Mouse (Mus musculus) midbrain, embryonic 16.5 days (tissue): ENCODE results near the gene Tmx2. TPM values are rescaled to one million over a fixed set of nuclear protein-coding genes. Genes with fewer than 3 reads are reported as not detected.

Experiments used
- ATAC-seq: fragments of 200-750 bp; cut with Nextera tagmentation; 2 replicates; pipeline ENCODE4 v1.8.0; 2017; ENCODE audit warnings: moderate TSS enrichment
- H3K27ac ChIP-seq: fragments of 300-500 bp; sonication (generic); 2 replicates; pipeline ENCODE4 v1.5.1; 2014; ENCODE audit warnings: mild to moderate bottlenecking, low read length, mixed read lengths
- H3K27me3 ChIP-seq: fragments of 300-500 bp; sonication (generic); 2 replicates; pipeline ENCODE4 v1.6.1; 2014; ENCODE audit warnings: low read depth, low read length, mixed read lengths; ENCODE audit not compliant: control insufficient read depth, insufficient read depth
- H3K36me3 ChIP-seq: fragments of 300-500 bp; sonication (generic); 2 replicates; pipeline ENCODE4 v1.6.1; 2014; ENCODE audit warnings: mild to moderate bottlenecking, low read length, moderate library complexity, mixed read lengths; ENCODE audit not compliant: control insufficient read depth, insufficient read depth
- H3K4me1 ChIP-seq: fragments of 300-500 bp; sonication (generic); 2 replicates; pipeline ENCODE4 v1.6.1; 2014; ENCODE audit warnings: mild to moderate bottlenecking, low read length, mixed read lengths; ENCODE audit not compliant: control insufficient read depth, insufficient read depth
- H3K4me2 ChIP-seq: fragments of 300-500 bp; sonication (generic); 2 replicates; pipeline ENCODE4 v1.6.1; 2014; ENCODE audit warnings: mild to moderate bottlenecking, low read length, mixed read lengths
- H3K4me3 ChIP-seq: fragments of 300-500 bp; sonication (generic); 2 replicates; pipeline ENCODE4 v1.5.1; 2014; ENCODE audit warnings: low read depth, mild to moderate bottlenecking, low read length, moderate library complexity, mixed read lengths
- H3K9ac ChIP-seq: fragments of 300-500 bp; sonication (generic); 2 replicates; pipeline ENCODE4 v1.6.1; 2014; ENCODE audit warnings: low read depth, low read length, mixed read lengths
- H3K9me3 ChIP-seq: fragments of 300-500 bp; sonication (generic); replicated peaks from 2 replicates; pipeline ENCODE4 v1.6.1; 2014; ENCODE audit warnings: mild to moderate bottlenecking, low read length, mixed read lengths; ENCODE audit not compliant: control insufficient read depth, poor library complexity, severe bottlenecking
- WGBS: fragments of 180-500 bp; shearing (Covaris S2); extraction: QIAGEN DNeasy Blood & Tissue Kit; methylation state at CpG from one replicate; pipeline ENCODE4 v1.1.7; 2014; 5-methylcytosine and 5-hydroxymethylcytosine counted together
- polyA plus RNA-seq: library from polyadenylated mRNA; unstranded; fragments of >200 nt; fragmentation: Nextera tagmentation; extraction: Ambion mirVana; gene quantifications from 2 replicates; pipeline ENCODE4 v1.2.1, GENCODE M21; 2015

Gene Tmx2
- polyA plus RNA-seq, 1 experiment from 2014 or later: 301 TPM

- H3K4me1 ChIP-seq: peaks cover 27% of the 10 kb centered on the region
- H3K27me3 ChIP-seq: no peaks in the 10 kb centered on the region
- H3K9ac ChIP-seq: peak overlapping the region; percentile 62
- no peak for ATAC-seq
- no peaks in the 10 kb centered on the region for H3K36me3 ChIP-seq
- H3K27ac ChIP-seq: peak overlapping the region; percentile 53; the same call in 1 of the 2 replicates
- H3K4me3 ChIP-seq: peak overlapping the region; percentile 74
- H3K9me3 ChIP-seq: no peaks in the 10 kb centered on the region
- WGBS: 0% methylated on average over 10 of the region's 10 CpGs
- peak overlapping the region; percentile 63 for H3K4me2 ChIP-seq
Observed at GRCm38 (mm10) chr2:84649674-84650073, 29.3 kb downstream of the Tmx2 start.

GRCm38 (mm10) chr2:84648369-84648768 is 30.6 kb downstream of the Tmx2 start:
- H3K4me2 ChIP-seq: peak overlapping the region; percentile 73
- H3K4me1 ChIP-seq: peaks cover 27% of the 10 kb centered on the region
- H3K27ac ChIP-seq: peak overlapping the region; percentile 72
- H3K36me3 ChIP-seq: no peaks in the 10 kb centered on the region
- H3K9ac ChIP-seq: peak overlapping the region; percentile 66
- peak overlapping the region; percentile 74 for H3K4me3 ChIP-seq
- H3K27me3 ChIP-seq: no peaks in the 10 kb centered on the region
- ATAC-seq: no peak; the same call in 1 of the 2 replicates
- WGBS: 16% methylated on average over 6 of the region's 6 CpGs
- H3K9me3 ChIP-seq: no peaks in the 10 kb centered on the region

- Histone ChIP-seq H3K9me3 (no peaks in the 10 kb centered on the region), H3K36me3 (no peaks in the 10 kb centered on the region), H3K27me3 (no peaks in the 10 kb centered on the region), H3K4me2 (peak overlapping the region; percentile 73), H3K9ac (no peak overlapping the region), H3K27ac (no peak overlapping the region), H3K4me1 (peaks cover 27% of the 10 kb centered on the region), H3K4me3 (peak overlapping the region; percentile 74; the same call in 1 of the 2 replicates)
- 94% methylated on average over 6 of the region's 6 CpGs for WGBS
- ATAC-seq: no peak
Observed at GRCm38 (mm10) chr2:84647051-84647568, 31.8 kb downstream of the Tmx2 start.

- 83% methylated on average over 1 of the region's 1 CpGs for WGBS
- no peak overlapping the region for H3K4me2 ChIP-seq
- no peaks in the 10 kb centered on the region for H3K27me3 ChIP-seq
Observed at GRCm38 (mm10) chr2:84646138-84646537, 32.8 kb downstream of the Tmx2 start.

GRCm38 (mm10) chr2:84640833-84641232 is 38.1 kb downstream of the Tmx2 start:
- Histone ChIP-seq H3K36me3 (no peaks in the 10 kb centered on the region), H3K4me1 (peaks cover 19% of the 10 kb centered on the region), H3K27me3 (no peaks in the 10 kb centered on the region), H3K27ac (no peak overlapping the region), H3K4me3 (no peak overlapping the region), H3K4me2 (no peak overlapping the region), H3K9ac (no peak overlapping the region), H3K9me3 (no peaks in the 10 kb centered on the region)
- ATAC-seq: no peak

More at GRCm38 (mm10) chr2:84646138-84646537, 32.8 kb downstream of the Tmx2 start:
- no peaks in the 10 kb centered on the region for H3K9me3 ChIP-seq
- no peak overlapping the region for H3K9ac ChIP-seq
- no peak overlapping the region for H3K27ac ChIP-seq
- no peaks in the 10 kb centered on the region for H3K36me3 ChIP-seq
- peaks cover 21% of the 10 kb centered on the region for H3K4me1 ChIP-seq
- ATAC-seq: no peak
- H3K4me3 ChIP-seq: no peak overlapping the region

GRCm38 (mm10) chr2:84638428-84639220 is 40.3 kb downstream of the Tmx2 start:
- H3K36me3 ChIP-seq: no peaks in the 10 kb centered on the region
- no peaks in the 10 kb centered on the region for H3K9me3 ChIP-seq
- H3K4me1 ChIP-seq: peaks cover 35% of the 10 kb centered on the region
- WGBS: 62% methylated on average over 5 of the region's 5 CpGs
- no peak overlapping the region for H3K9ac ChIP-seq
- no peak overlapping the region for H3K4me2 ChIP-seq
- peak overlapping the region; percentile 9 for H3K27ac ChIP-seq
- no peaks in the 10 kb centered on the region for H3K27me3 ChIP-seq
- H3K4me3 ChIP-seq: no peak overlapping the region
- no peak for ATAC-seq

GRCm38 (mm10) chr2:84637452-84638165 is 41.3 kb downstream of the Tmx2 start:
- no peaks in the 10 kb centered on the region for H3K9me3 ChIP-seq
- H3K27me3 ChIP-seq: no peaks in the 10 kb centered on the region
- peak overlapping the region; percentile 9; the same call in 1 of the 2 replicates for H3K27ac ChIP-seq
- ATAC-seq: no peak
- H3K36me3 ChIP-seq: no peaks in the 10 kb centered on the region
- no peak overlapping the region for H3K4me2 ChIP-seq
- H3K9ac ChIP-seq: no peak overlapping the region
- 27% methylated on average over 7 of the region's 7 CpGs for WGBS
- no peak overlapping the region for H3K4me3 ChIP-seq
- H3K4me1 ChIP-seq: peaks cover 41% of the 10 kb centered on the region

GRCm38 (mm10) chr2:84636231-84636741 is 42.7 kb downstream of the Tmx2 start:
- 18% methylated on average over 8 of the region's 8 CpGs for WGBS
- no peaks in the 10 kb centered on the region for H3K27me3 ChIP-seq
- H3K36me3 ChIP-seq: no peaks in the 10 kb centered on the region
- no peaks in the 10 kb centered on the region for H3K9me3 ChIP-seq
- no peak for ATAC-seq
- H3K4me1 ChIP-seq: peaks cover 41% of the 10 kb centered on the region
- no peak overlapping the region for H3K4me3 ChIP-seq
- H3K9ac ChIP-seq: no peak overlapping the region
- H3K27ac ChIP-seq: peak overlapping the region; percentile 58
- no peak overlapping the region for H3K4me2 ChIP-seq
